Mouse (Mus musculus): ENCODE data around the gene Spon2. TPM values are rescaled to one million over a fixed set of nuclear protein-coding genes. Genes with fewer than 3 reads are reported as not detected.

The Spon2 gene
- total RNA-seq (2015) (1.1 and 3.4 TPM in 2 replicates), total RNA-seq (2017) (1.2 and 2.1 TPM in 2 replicates)

DNA sequence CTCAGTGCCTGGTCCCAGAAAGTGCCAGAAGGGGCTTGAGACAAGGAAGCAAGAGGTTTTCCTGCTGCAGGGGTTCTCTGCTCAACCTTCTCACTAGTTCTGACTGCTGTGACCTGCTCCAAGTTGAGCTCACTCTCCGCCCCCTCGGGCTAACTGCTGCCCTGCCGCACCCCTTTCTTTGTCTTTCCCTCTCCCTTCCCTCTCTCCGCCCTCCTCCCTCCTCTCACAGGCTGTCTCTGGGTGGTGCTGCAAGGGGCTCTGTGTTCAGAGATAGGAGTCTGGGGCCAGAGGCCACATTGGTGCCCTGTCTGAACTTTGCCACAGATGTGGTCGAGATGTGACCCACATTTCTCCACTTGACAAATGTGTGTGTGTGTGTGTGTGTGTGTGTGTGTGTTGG, at the start of gene Spon2:
Gene Spon2 (minus strand): TSS at position 375 of the 400 bp plus-strand sequence.
- peak; percentile 96 for ATAC-seq (replicated peaks; ENCODE audit: poor library complexity)

- ATAC-seq (replicated peaks; ENCODE audit: poor library complexity), result no peak
These were observed 36.2 kb upstream of the Spon2 start for GRCm38 (mm10) chr5:33254416-33254815.

- ATAC-seq (replicated peaks; ENCODE audit: poor library complexity), result no peak
These were observed 29.9 kb upstream of the Spon2 start for GRCm38 (mm10) chr5:33248186-33248585.

DNA sequence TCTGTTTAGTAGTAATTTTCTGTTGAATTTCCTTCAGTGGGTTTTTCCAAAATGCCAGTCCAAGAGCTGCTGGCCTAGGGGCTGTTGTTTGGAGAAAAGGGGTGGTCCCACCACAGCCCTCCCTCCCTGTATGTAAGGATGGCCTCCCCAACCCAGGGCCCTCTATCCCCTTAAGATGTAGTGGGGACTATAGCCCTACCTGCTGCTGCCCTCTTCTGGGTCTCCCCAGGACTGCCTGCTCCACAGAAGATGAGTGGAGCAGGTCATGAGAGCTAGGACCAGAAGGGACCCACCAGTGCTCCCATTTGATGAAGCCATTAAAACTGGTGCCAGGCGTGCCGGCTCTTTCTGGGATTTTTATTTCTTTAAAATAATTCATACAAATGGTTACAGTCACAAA, 29.1 kb upstream of the Spon2 start:
- peak; percentile 45; the same call in 1 of the 2 replicates for ATAC-seq (replicated peaks; ENCODE audit: poor library complexity)

GRCm38 (mm10) chr5:33245701-33246100, 27.4 kb upstream of the Spon2 start:
- ATAC-seq (replicated peaks; ENCODE audit: poor library complexity), result no peak

GRCm38 (mm10) chr5:33244377-33244920, 26.2 kb upstream of the Spon2 start:
- ATAC-seq (replicated peaks; ENCODE audit: poor library complexity), result no peak

GRCm38 (mm10) chr5:33239934-33240333, 21.7 kb upstream of the Spon2 start:
- no peak for ATAC-seq (replicated peaks; ENCODE audit: poor library complexity)

DNA sequence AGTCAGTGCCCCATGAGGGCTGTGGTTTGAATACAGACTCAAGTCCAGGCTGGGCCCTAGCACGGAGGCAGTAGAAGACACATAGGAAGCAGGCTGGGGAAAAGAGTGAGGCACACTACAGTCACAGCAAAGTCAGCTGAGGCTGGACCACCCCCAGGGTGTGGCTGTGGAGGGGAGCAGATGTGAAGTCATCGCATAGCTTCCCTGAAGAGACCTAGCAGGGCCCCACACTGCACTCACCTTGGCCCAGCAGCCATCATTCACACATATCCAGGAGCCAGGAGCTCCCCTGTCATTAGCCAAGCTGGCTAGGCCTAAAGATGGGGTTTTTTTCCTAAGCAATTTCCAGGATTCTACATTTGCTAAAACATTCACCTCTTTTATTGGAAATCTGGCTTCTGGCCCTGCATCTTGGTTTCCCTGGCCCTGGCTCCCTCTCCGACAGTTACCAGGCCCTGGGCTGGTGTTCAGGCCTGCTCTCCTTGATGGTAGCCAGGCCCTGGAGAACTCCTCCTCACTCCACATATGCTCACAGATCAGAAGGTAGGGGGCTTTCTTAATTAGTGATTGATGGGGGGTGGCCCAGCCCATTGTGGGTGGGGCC, 21.0 kb upstream of the Spon2 start:
- no peak for ATAC-seq (replicated peaks; ENCODE audit: poor library complexity)

DNA sequence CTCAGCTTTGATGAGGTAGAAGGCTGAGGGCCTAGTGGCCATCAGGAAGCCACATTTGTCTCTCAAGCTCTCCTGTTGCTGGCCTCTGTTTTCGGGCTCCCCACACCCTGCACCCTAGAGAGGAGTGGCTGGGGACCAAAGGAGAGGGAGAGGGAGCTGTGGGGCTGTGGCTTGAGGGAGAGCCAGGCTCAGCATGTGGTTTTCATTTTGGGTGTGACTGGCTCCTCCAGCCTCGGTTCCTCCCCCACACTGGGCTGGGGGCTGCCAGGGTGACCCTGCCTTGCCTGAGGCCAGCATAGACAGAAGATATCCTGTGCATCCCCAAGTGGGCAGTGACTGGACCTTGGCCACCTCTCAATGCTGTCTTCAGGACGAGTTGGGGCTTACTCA, 20.0 kb upstream of the Spon2 start:
- ATAC-seq (replicated peaks; ENCODE audit: poor library complexity), result peak; percentile 40; the same call in 1 of the 2 replicates

- ATAC-seq (replicated peaks; ENCODE audit: poor library complexity), result peak; percentile 45; the same call in 1 of the 2 replicates
These were observed 19.5 kb upstream of the Spon2 start for GRCm38 (mm10) chr5:33237600-33238255.

GRCm38 (mm10) chr5:33234391-33235031, 16.3 kb upstream of the Spon2 start:
- ATAC-seq (replicated peaks; ENCODE audit: poor library complexity), result no peak

DNA sequence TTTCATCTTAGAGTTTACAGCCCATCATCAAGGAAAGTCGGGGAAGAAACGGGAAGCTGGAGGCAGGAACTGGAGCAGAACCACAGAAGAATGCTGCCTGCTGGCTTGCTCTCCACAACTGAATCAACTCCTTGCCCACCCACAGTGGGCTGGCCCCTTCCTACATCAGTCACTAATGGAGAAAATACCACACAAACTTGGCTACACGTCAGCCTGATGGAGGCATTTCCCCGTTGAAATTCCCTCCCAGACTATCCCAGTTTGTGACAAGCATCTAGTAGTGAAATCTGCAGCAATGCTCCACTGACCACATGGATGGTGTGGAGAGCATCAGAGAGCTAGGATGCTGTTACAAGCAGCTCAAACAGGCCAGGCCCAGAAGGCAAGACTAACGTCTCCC, 14.5 kb upstream of the Spon2 start:
- no peak for ATAC-seq (replicated peaks; ENCODE audit: poor library complexity)

DNA sequence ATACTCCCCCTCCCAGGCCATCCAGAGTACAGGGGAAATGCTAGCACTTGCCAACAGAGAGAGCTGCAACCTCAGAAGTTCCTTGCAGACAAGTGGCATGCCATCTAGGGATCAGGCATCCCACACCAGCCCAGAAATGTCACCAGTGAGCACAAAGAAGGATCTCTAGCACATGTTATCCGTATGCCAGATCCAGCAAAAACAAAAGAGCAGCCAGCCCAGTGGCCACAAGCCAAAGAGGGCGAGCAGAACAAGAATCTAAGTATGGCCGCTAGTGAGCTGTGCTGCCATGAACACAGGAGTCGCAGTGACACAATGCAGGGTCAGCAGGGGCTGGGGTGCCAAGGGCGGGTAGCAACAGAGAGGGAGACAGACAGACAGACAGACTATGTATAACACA, 12.0 kb upstream of the Spon2 start:
- ATAC-seq (replicated peaks; ENCODE audit: poor library complexity), result no peak

DNA sequence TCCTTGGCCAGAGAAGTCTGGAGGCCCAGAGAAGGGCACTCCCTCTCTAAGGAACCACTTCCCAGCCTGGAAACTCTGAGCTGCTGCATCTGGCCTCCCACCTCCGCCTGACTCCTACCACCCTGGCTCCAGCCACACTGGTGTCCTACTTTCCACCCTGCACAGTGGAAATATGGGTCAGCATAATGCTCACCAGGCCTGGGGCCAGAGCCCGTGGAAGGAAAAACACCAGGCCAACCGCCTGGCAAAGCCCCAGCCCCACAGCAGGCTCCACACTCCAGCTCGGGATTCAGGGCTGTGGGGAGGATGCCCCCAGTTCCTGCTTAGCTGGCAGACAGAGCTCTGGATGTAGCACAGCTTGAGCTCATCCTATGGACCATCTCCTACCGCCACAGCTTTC, 10.2 kb upstream of the Spon2 start:
- no peak for ATAC-seq (replicated peaks; ENCODE audit: poor library complexity)

GRCm38 (mm10) chr5:33225673-33226072, 7.4 kb upstream of the Spon2 start:
- ATAC-seq (replicated peaks; ENCODE audit: poor library complexity), result no peak

- ATAC-seq (replicated peaks; ENCODE audit: poor library complexity), result peak; percentile 54
These were observed 6.2 kb upstream of the Spon2 start for GRCm38 (mm10) chr5:33224491-33224890.

- ATAC-seq (replicated peaks; ENCODE audit: poor library complexity), result no peak
These were observed 4.8 kb upstream of the Spon2 start for GRCm38 (mm10) chr5:33222841-33223744.

DNA sequence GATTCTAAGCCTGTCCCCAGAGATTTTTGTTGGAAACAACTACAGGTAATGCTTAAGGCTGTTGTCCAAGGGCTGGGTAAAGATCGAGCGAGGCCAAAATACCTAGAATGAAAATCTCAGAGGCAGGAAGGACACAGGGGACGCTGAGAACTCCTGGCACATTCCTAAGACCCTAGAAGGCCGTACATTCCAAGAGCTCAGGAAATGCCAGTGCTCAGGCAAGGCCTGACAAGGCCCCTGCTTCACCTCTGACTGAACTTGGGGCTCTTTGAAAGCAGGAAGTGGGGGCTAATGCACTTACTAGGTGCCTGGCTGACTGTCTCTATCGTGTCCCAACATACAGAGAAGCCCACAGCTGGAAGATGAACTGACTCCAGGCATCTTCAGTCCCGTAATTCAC, 4.1 kb upstream of the Spon2 start:
- no peak for ATAC-seq (replicated peaks; ENCODE audit: poor library complexity)

DNA sequence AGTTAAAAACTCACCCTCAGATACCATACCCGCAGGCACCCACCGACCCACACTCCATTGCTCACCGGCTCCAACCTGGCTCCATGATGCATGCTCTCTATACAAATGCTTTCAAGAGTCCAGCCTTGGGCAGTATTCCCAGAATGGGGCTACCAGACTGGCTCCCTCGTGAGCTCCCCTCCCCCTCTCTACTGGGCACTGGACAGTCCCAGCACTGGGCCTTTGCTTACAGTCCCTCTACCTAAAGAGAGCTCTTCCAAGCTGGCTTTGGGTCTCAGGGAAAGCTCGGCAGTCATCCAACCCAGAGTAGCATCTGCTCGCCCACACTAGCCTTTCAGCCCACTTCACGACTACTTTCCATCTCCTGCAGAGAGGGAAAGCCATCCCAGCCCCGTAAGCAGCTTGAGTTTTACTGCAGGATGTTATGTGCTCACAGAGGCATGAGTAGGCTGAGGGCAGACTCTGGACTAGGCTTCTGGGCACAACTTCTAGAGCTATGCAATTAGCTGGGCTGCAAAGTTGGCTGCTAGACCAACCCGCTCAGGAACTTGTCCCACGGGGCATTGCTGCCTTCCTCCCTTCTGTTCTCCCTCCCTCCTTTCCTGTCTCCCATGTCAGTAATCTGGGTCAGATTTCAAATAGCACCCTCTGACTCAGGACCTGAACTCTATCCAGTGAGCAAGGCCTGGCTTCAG, 2.2 kb upstream of the Spon2 start:
- ATAC-seq (replicated peaks; ENCODE audit: poor library complexity), result no peak

- no peak for ATAC-seq (replicated peaks; ENCODE audit: poor library complexity)
These were observed 1.6 kb upstream of the Spon2 start for GRCm38 (mm10) chr5:33219831-33220230.
